Mouse (Mus musculus): ENCODE results near the gene Gpc5. TPM values are rescaled to one million over a fixed set of nuclear protein-coding genes. Genes with fewer than 3 reads are reported as not detected.

Gpc5 gene
- total and polyA plus RNA-seq, 3 experiments, result 2.5 to 2.7 TPM; not detected in 1

- DNase-seq, result no peak
Measured at GRCm38 (mm10) chr14:115500794-115501193, 408.8 kb downstream of the Gpc5 start.

GRCm38 (mm10) chr14:115546516-115547282 lies 454.7 kb downstream of the Gpc5 start:
- no peak for DNase-seq

- no peak for DNase-seq
Measured at GRCm38 (mm10) chr14:115551996-115552395, 460.0 kb downstream of the Gpc5 start.

GRCm38 (mm10) chr14:115580466-115581255 lies 488.6 kb downstream of the Gpc5 start:
- no peak for DNase-seq

- no peak for DNase-seq
Measured at GRCm38 (mm10) chr14:115581256-115581633, 489.2 kb downstream of the Gpc5 start.

GRCm38 (mm10) chr14:115600259-115601029 lies 508.4 kb downstream of the Gpc5 start:
- no peak for DNase-seq

- DNase-seq, result no peak
Measured at GRCm38 (mm10) chr14:115614154-115614553, 522.1 kb downstream of the Gpc5 start.

GRCm38 (mm10) chr14:115616305-115616704 lies 524.3 kb downstream of the Gpc5 start:
- no peak for DNase-seq

- DNase-seq, result no peak
Measured at GRCm38 (mm10) chr14:115616846-115617245, 524.8 kb downstream of the Gpc5 start.

- no peak for DNase-seq
Measured at GRCm38 (mm10) chr14:115620473-115620872, 528.5 kb downstream of the Gpc5 start.

GRCm38 (mm10) chr14:115631160-115631898 lies 539.3 kb downstream of the Gpc5 start:
- DNase-seq, result no peak

GRCm38 (mm10) chr14:115633311-115633710 lies 541.3 kb downstream of the Gpc5 start:
- DNase-seq, result no peak

- DNase-seq, result no peak
Measured at GRCm38 (mm10) chr14:115679875-115680274, 587.9 kb downstream of the Gpc5 start.

- no peak for DNase-seq
Measured at GRCm38 (mm10) chr14:115746013-115746412, 654.0 kb downstream of the Gpc5 start.

GRCm38 (mm10) chr14:115760241-115760640 lies 668.2 kb downstream of the Gpc5 start:
- DNase-seq, result no peak

- no peak for DNase-seq
Measured at GRCm38 (mm10) chr14:115779382-115780177, 687.6 kb downstream of the Gpc5 start.

- no peak for DNase-seq
Measured at GRCm38 (mm10) chr14:115804751-115805150, 712.7 kb downstream of the Gpc5 start.

GRCm38 (mm10) chr14:115819021-115819420 lies 727.0 kb downstream of the Gpc5 start:
- no peak for DNase-seq

GRCm38 (mm10) chr14:115821657-115822056 lies 729.6 kb downstream of the Gpc5 start:
- DNase-seq, result no peak

- DNase-seq, result no peak
Measured at GRCm38 (mm10) chr14:115830485-115830884, 738.5 kb downstream of the Gpc5 start.

GRCm38 (mm10) chr14:115831219-115831755 lies 739.3 kb downstream of the Gpc5 start:
- peak; percentile 33 for DNase-seq
